Mouse (Mus musculus): ENCODE results near the gene Fars2. TPM values are rescaled to one million over a fixed set of nuclear protein-coding genes. Genes with fewer than 3 reads are reported as not detected.

Fars2 gene
- polyA plus RNA-seq, 1 experiment from 2014 or later: 38.1 TPM

- Histone ChIP-seq H3K36me3 (ENCODE audit: control insufficient read depth, insufficient read depth, low read length) (no peaks in the 10 kb centered on the region), H3K4me1 (replicated peaks; ENCODE audit: control insufficient read depth, insufficient read depth, low read length) (no peaks in the 10 kb centered on the region), H3K27ac (ENCODE audit: low read length) (no peak overlapping the region), H3K9ac (ENCODE audit: low read length) (no peak overlapping the region), H3K9me3 (ENCODE audit: control insufficient read depth, low read length) (no peaks in the 10 kb centered on the region), H3K4me3 (ENCODE audit: low read length) (no peak overlapping the region), H3K4me2 (ENCODE audit: low read depth, low read length) (no peak overlapping the region), H3K27me3 (ENCODE audit: control insufficient read depth, insufficient read depth, low read depth, low read length) (no peaks in the 10 kb centered on the region)
- no peak for ATAC-seq (ENCODE audit: low read depth)
- WGBS: 77% methylated on average over 11 of the region's 11 CpGs
Observed at GRCm38 (mm10) chr13:36369400-36369799, 252.2 kb downstream of the Fars2 start.

- Histone ChIP-seq H3K9ac (ENCODE audit: low read length) (no peak overlapping the region), H3K9me3 (ENCODE audit: control insufficient read depth, low read length) (no peaks in the 10 kb centered on the region), H3K36me3 (ENCODE audit: control insufficient read depth, insufficient read depth, low read length) (no peaks in the 10 kb centered on the region), H3K27ac (ENCODE audit: low read length) (no peak overlapping the region), H3K4me1 (replicated peaks; ENCODE audit: control insufficient read depth, insufficient read depth, low read length) (no peaks in the 10 kb centered on the region), H3K4me3 (ENCODE audit: low read length) (no peak overlapping the region), H3K27me3 (ENCODE audit: control insufficient read depth, insufficient read depth, low read depth, low read length) (no peaks in the 10 kb centered on the region), H3K4me2 (ENCODE audit: low read depth, low read length) (no peak overlapping the region)
- WGBS: 78% methylated on average over 2 of the region's 2 CpGs
- no peak for ATAC-seq (ENCODE audit: low read depth)
Observed at GRCm38 (mm10) chr13:36383236-36383635, 266.0 kb downstream of the Fars2 start.

GRCm38 (mm10) chr13:36386074-36386473 is 268.9 kb downstream of the Fars2 start:
- Histone ChIP-seq H3K27me3 (ENCODE audit: control insufficient read depth, insufficient read depth, low read depth, low read length) (no peaks in the 10 kb centered on the region), H3K9ac (ENCODE audit: low read length) (no peak overlapping the region), H3K36me3 (ENCODE audit: control insufficient read depth, insufficient read depth, low read length) (no peaks in the 10 kb centered on the region), H3K9me3 (ENCODE audit: control insufficient read depth, low read length) (no peaks in the 10 kb centered on the region), H3K27ac (ENCODE audit: low read length) (no peak overlapping the region), H3K4me1 (replicated peaks; ENCODE audit: control insufficient read depth, insufficient read depth, low read length) (no peaks in the 10 kb centered on the region), H3K4me2 (ENCODE audit: low read depth, low read length) (no peak overlapping the region), H3K4me3 (ENCODE audit: low read length) (no peak overlapping the region)
- ATAC-seq (ENCODE audit: low read depth): no peak
- 67% methylated on average over 5 of the region's 5 CpGs for WGBS

- Histone ChIP-seq H3K4me1 (replicated peaks; ENCODE audit: control insufficient read depth, insufficient read depth, low read length) (no peaks in the 10 kb centered on the region), H3K36me3 (ENCODE audit: control insufficient read depth, insufficient read depth, low read length) (no peaks in the 10 kb centered on the region), H3K4me2 (ENCODE audit: low read depth, low read length) (no peak overlapping the region), H3K4me3 (ENCODE audit: low read length) (no peak overlapping the region), H3K9ac (ENCODE audit: low read length) (no peak overlapping the region), H3K27ac (ENCODE audit: low read length) (no peak overlapping the region), H3K9me3 (ENCODE audit: control insufficient read depth, low read length) (no peaks in the 10 kb centered on the region), H3K27me3 (ENCODE audit: control insufficient read depth, insufficient read depth, low read depth, low read length) (no peaks in the 10 kb centered on the region)
- WGBS: 84% methylated on average over 7 of the region's 7 CpGs
- ATAC-seq (ENCODE audit: low read depth): no peak
Observed at GRCm38 (mm10) chr13:36391936-36392335, 274.7 kb downstream of the Fars2 start.

GRCm38 (mm10) chr13:36392666-36393065 is 275.5 kb downstream of the Fars2 start:
- no peak for ATAC-seq (ENCODE audit: low read depth)
- no peak overlapping the region for H3K9ac ChIP-seq (ENCODE audit: low read length)
- H3K36me3 ChIP-seq (ENCODE audit: control insufficient read depth, insufficient read depth, low read length): no peaks in the 10 kb centered on the region
- H3K4me3 ChIP-seq (ENCODE audit: low read length): no peak overlapping the region
- 75% methylated on average over 4 of the region's 4 CpGs for WGBS
- H3K9me3 ChIP-seq (ENCODE audit: control insufficient read depth, low read length): no peaks in the 10 kb centered on the region
- no peaks in the 10 kb centered on the region for H3K27me3 ChIP-seq (ENCODE audit: control insufficient read depth, insufficient read depth, low read depth, low read length)
- no peak overlapping the region for H3K27ac ChIP-seq (ENCODE audit: low read length)
- no peak overlapping the region for H3K4me2 ChIP-seq (ENCODE audit: low read depth, low read length)
- H3K4me1 ChIP-seq (replicated peaks; ENCODE audit: control insufficient read depth, insufficient read depth, low read length): no peaks in the 10 kb centered on the region

GRCm38 (mm10) chr13:36401011-36401410 is 283.8 kb downstream of the Fars2 start:
- no peaks in the 10 kb centered on the region for H3K4me1 ChIP-seq (replicated peaks; ENCODE audit: control insufficient read depth, insufficient read depth, low read length)
- H3K4me3 ChIP-seq (ENCODE audit: low read length): no peak overlapping the region
- no peak for ATAC-seq (ENCODE audit: low read depth)
- no peaks in the 10 kb centered on the region for H3K9me3 ChIP-seq (ENCODE audit: control insufficient read depth, low read length)
- WGBS: 43% methylated on average over 2 of the region's 2 CpGs
- no peaks in the 10 kb centered on the region for H3K27me3 ChIP-seq (ENCODE audit: control insufficient read depth, insufficient read depth, low read depth, low read length)
- no peak overlapping the region for H3K27ac ChIP-seq (ENCODE audit: low read length)
- H3K4me2 ChIP-seq (ENCODE audit: low read depth, low read length): no peak overlapping the region
- H3K9ac ChIP-seq (ENCODE audit: low read length): no peak overlapping the region
- H3K36me3 ChIP-seq (ENCODE audit: control insufficient read depth, insufficient read depth, low read length): no peaks in the 10 kb centered on the region

GRCm38 (mm10) chr13:36413276-36413675 is 296.1 kb downstream of the Fars2 start:
- ATAC-seq (ENCODE audit: low read depth): no peak
- Histone ChIP-seq H3K9me3 (ENCODE audit: control insufficient read depth, low read length) (no peaks in the 10 kb centered on the region), H3K4me1 (replicated peaks; ENCODE audit: control insufficient read depth, insufficient read depth, low read length) (no peaks in the 10 kb centered on the region), H3K9ac (ENCODE audit: low read length) (no peak overlapping the region), H3K36me3 (ENCODE audit: control insufficient read depth, insufficient read depth, low read length) (no peaks in the 10 kb centered on the region), H3K27me3 (ENCODE audit: control insufficient read depth, insufficient read depth, low read depth, low read length) (no peaks in the 10 kb centered on the region), H3K27ac (ENCODE audit: low read length) (no peak overlapping the region), H3K4me3 (ENCODE audit: low read length) (no peak overlapping the region), H3K4me2 (ENCODE audit: low read depth, low read length) (no peak overlapping the region)
- WGBS: 70% methylated on average over 1 of the region's 1 CpGs

- no peak for ATAC-seq (ENCODE audit: low read depth)
- WGBS: 100% methylated on average over 1 of the region's 1 CpGs
- H3K4me2 ChIP-seq (ENCODE audit: low read depth, low read length): no peak overlapping the region
Observed at GRCm38 (mm10) chr13:36415176-36415575, 298.0 kb downstream of the Fars2 start.

GRCm38 (mm10) chr13:36416546-36416945 is 299.3 kb downstream of the Fars2 start:
- H3K9me3 ChIP-seq (ENCODE audit: control insufficient read depth, low read length): no peaks in the 10 kb centered on the region; the same call in 1 of the 2 replicates
- no peak overlapping the region for H3K4me3 ChIP-seq (ENCODE audit: low read length)
- no peaks in the 10 kb centered on the region for H3K36me3 ChIP-seq (ENCODE audit: control insufficient read depth, insufficient read depth, low read length)
- H3K9ac ChIP-seq (ENCODE audit: low read length): no peak overlapping the region
- H3K27me3 ChIP-seq (ENCODE audit: control insufficient read depth, insufficient read depth, low read depth, low read length): no peaks in the 10 kb centered on the region
- ATAC-seq (ENCODE audit: low read depth): no peak
- H3K4me2 ChIP-seq (ENCODE audit: low read depth, low read length): no peak overlapping the region
- no peak overlapping the region for H3K27ac ChIP-seq (ENCODE audit: low read length)
- no peaks in the 10 kb centered on the region for H3K4me1 ChIP-seq (replicated peaks; ENCODE audit: control insufficient read depth, insufficient read depth, low read length)
- 48% methylated on average over 4 of the region's 4 CpGs for WGBS

More at GRCm38 (mm10) chr13:36415176-36415575, 298.0 kb downstream of the Fars2 start:
- Histone ChIP-seq H3K27ac (ENCODE audit: low read length) (no peak overlapping the region), H3K9me3 (ENCODE audit: control insufficient read depth, low read length) (no peaks in the 10 kb centered on the region; the same call in 1 of the 2 replicates), H3K4me3 (ENCODE audit: low read length) (no peak overlapping the region), H3K27me3 (ENCODE audit: control insufficient read depth, insufficient read depth, low read depth, low read length) (no peaks in the 10 kb centered on the region), H3K9ac (ENCODE audit: low read length) (no peak overlapping the region), H3K36me3 (ENCODE audit: control insufficient read depth, insufficient read depth, low read length) (no peaks in the 10 kb centered on the region), H3K4me1 (replicated peaks; ENCODE audit: control insufficient read depth, insufficient read depth, low read length) (no peaks in the 10 kb centered on the region)

- ATAC-seq (ENCODE audit: low read depth): no peak
- Histone ChIP-seq H3K27ac (ENCODE audit: low read length) (no peak overlapping the region), H3K36me3 (ENCODE audit: control insufficient read depth, insufficient read depth, low read length) (no peaks in the 10 kb centered on the region), H3K27me3 (ENCODE audit: control insufficient read depth, insufficient read depth, low read depth, low read length) (no peaks in the 10 kb centered on the region), H3K4me3 (ENCODE audit: low read length) (no peak overlapping the region), H3K9me3 (ENCODE audit: control insufficient read depth, low read length) (no peaks in the 10 kb centered on the region; the same call in 1 of the 2 replicates), H3K4me2 (ENCODE audit: low read depth, low read length) (no peak overlapping the region), H3K9ac (ENCODE audit: low read length) (no peak overlapping the region), H3K4me1 (replicated peaks; ENCODE audit: control insufficient read depth, insufficient read depth, low read length) (no peaks in the 10 kb centered on the region)
Observed at GRCm38 (mm10) chr13:36419357-36419756, 302.1 kb downstream of the Fars2 start.
